Mouse (Mus musculus): ENCODE data around the gene Epsti1.
A peak's percentile ranks its signal among the peaks of the same experiment; 100 is the strongest.

Gene Epsti1

GRCm38 (mm10) chr14:78015540-78016321, 111.7 kb downstream of the Epsti1 start:
- no peak for DNase-seq (ENCODE audit: low read depth)

- DNase-seq (ENCODE audit: low read depth) = no peak
Observed at GRCm38 (mm10) chr14:78016398-78016797, 112.4 kb downstream of the Epsti1 start.

GRCm38 (mm10) chr14:78019935-78020334, 115.9 kb downstream of the Epsti1 start:
- peak; percentile 11 for DNase-seq (ENCODE audit: low read depth)

- DNase-seq (ENCODE audit: low read depth) = no peak
Observed at GRCm38 (mm10) chr14:78038876-78039275, 134.8 kb downstream of the Epsti1 start.

GRCm38 (mm10) chr14:78040643-78041042, 136.6 kb downstream of the Epsti1 start:
- no peak for DNase-seq (ENCODE audit: low read depth)

GRCm38 (mm10) chr14:78041886-78042526, 138.0 kb downstream of the Epsti1 start:
- DNase-seq (ENCODE audit: low read depth) = no peak

GRCm38 (mm10) chr14:78043079-78043478, 139.0 kb downstream of the Epsti1 start:
- DNase-seq (ENCODE audit: low read depth) = no peak

- no peak for DNase-seq (ENCODE audit: low read depth)
Observed at GRCm38 (mm10) chr14:78048258-78048657, 144.2 kb downstream of the Epsti1 start.

- no peak for DNase-seq (ENCODE audit: low read depth)
Observed at GRCm38 (mm10) chr14:78048674-78049073, 144.6 kb downstream of the Epsti1 start.
